ENCODE assay signal across 9 mouse cellular contexts in genomic region chr11:102228191-102228545, GRCm38 (mm10). TPM values are rescaled to one million over a fixed set of nuclear protein-coding genes. Genes with fewer than 3 reads are reported as not detected.
DNase-seq lines count a peak whose midpoint lies in the region; ATAC-seq and TF ChIP-seq lines count a peak whose summit lies in the region.
"Had no signal": no experiment of that assay in that cellular context is flagged by ENCODE, and none has a peak within 500 bp of the region (broad histone marks: within the 10 kb centered on the region; RNA-seq: fewer than 3 reads in every experiment).

No protein-coding gene starts in this region.

- ATAC-seq in kidney, embryonic 14.5 days (ENCODE audit: low FRiP score, low TSS enrichment): no peak
- ATAC-seq in embryonic facial prominence, embryonic 12.5 days (ENCODE audit: insufficient number of reproducible peaks, insufficient read depth, low FRiP score, low TSS enrichment): no peak
- 0 out of 2 replicates have a peak, but pooled peaks have one; percentile 1 for ATAC-seq in hindbrain, embryonic 16.5 days
- no peak for ATAC-seq in midbrain, postnatal 0 days (ENCODE audit: low FRiP score)

- 35% methylated on average over 9 of the region's 9 CpGs for WGBS in kidney, embryonic 14.5 days
- 31% methylated on average over 9 of the region's 9 CpGs for WGBS in embryonic facial prominence, embryonic 12.5 days
- 8% methylated on average over 9 of the region's 9 CpGs for WGBS in hindbrain, embryonic 16.5 days
- WGBS in midbrain, postnatal 0 days: 11% methylated on average over 9 of the region's 9 CpGs

- peak overlapping the region; percentile 18; the same call in 1 of the 2 replicates for H3K9ac ChIP-seq in kidney, embryonic 14.5 days (ENCODE audit: low read depth, low read length)
- 0 out of 2 replicates have a peak overlapping the region, but pooled peaks have one; percentile 15 for H3K9ac ChIP-seq in embryonic facial prominence, embryonic 12.5 days
- H3K9ac ChIP-seq in hindbrain, embryonic 16.5 days (ENCODE audit: low read depth, low read length): peak overlapping the region; percentile 58
- peak overlapping the region; percentile 94 for H3K9ac ChIP-seq in midbrain, postnatal 0 days (replicated peaks; ENCODE audit: low read length, poor library complexity, severe bottlenecking)

- H3K4me3 ChIP-seq in kidney, embryonic 14.5 days (ENCODE audit: low read length): peak overlapping the region; percentile 92
- H3K4me3 ChIP-seq in embryonic facial prominence, embryonic 12.5 days: peak overlapping the region; percentile 92
- peak overlapping the region; percentile 84 for H3K4me3 ChIP-seq in hindbrain, embryonic 16.5 days (ENCODE audit: low read length)
- peak overlapping the region; percentile 93 for H3K4me3 ChIP-seq in midbrain, postnatal 0 days (ENCODE audit: low read depth, low read length)

- peak overlapping the region; percentile 88 for H3K4me2 ChIP-seq in kidney, embryonic 14.5 days (replicated peaks; ENCODE audit: low read depth, low read length)
- H3K4me2 ChIP-seq in embryonic facial prominence, embryonic 12.5 days (replicated peaks): peak overlapping the region; percentile 87
- peak overlapping the region; percentile 63 for H3K4me2 ChIP-seq in hindbrain, embryonic 16.5 days (ENCODE audit: low read length)
- H3K4me2 ChIP-seq in midbrain, postnatal 0 days (ENCODE audit: low read depth, low read length, poor library complexity, severe bottlenecking): peak overlapping the region; percentile 78

- no peaks in the 10 kb centered on the region for H3K27me3 ChIP-seq in kidney, embryonic 14.5 days (ENCODE audit: control insufficient read depth, insufficient read depth, low read length)
- H3K27me3 ChIP-seq in embryonic facial prominence, embryonic 12.5 days: no peaks in the 10 kb centered on the region
- no peaks in the 10 kb centered on the region for H3K27me3 ChIP-seq in hindbrain, embryonic 16.5 days (replicated peaks; ENCODE audit: control insufficient read depth, insufficient read depth, low read length)
- H3K27me3 ChIP-seq in midbrain, postnatal 0 days (ENCODE audit: insufficient read depth, low read length): no peaks in the 10 kb centered on the region

- no peaks in the 10 kb centered on the region for H3K9me3 ChIP-seq in kidney, embryonic 14.5 days (ENCODE audit: control insufficient read depth, low read length)
- H3K9me3 ChIP-seq in embryonic facial prominence, embryonic 12.5 days: no peaks in the 10 kb centered on the region
- H3K9me3 ChIP-seq in hindbrain, embryonic 16.5 days (ENCODE audit: control insufficient read depth, low read length): no peaks in the 10 kb centered on the region
- H3K9me3 ChIP-seq in midbrain, postnatal 0 days (ENCODE audit: low read length): no peaks in the 10 kb centered on the region

- no peaks in the 10 kb centered on the region for H3K36me3 ChIP-seq in kidney, embryonic 14.5 days (ENCODE audit: control insufficient read depth, insufficient read depth, low read length)
- no peaks in the 10 kb centered on the region for H3K36me3 ChIP-seq in embryonic facial prominence, embryonic 12.5 days
- H3K36me3 ChIP-seq in hindbrain, embryonic 16.5 days (ENCODE audit: control insufficient read depth, insufficient read depth, low read length): no peaks in the 10 kb centered on the region
- H3K36me3 ChIP-seq in midbrain, postnatal 0 days (ENCODE audit: insufficient read depth, low read length): no peaks in the 10 kb centered on the region

- no peak for TF ChIP-seq CTCF in midbrain, postnatal 0 days (IDR thresholded peaks at IDR 0.05)

- H3K27ac ChIP-seq in kidney, embryonic 14.5 days (ENCODE audit: low read depth, low read length): no peak overlapping the region
- H3K27ac ChIP-seq in embryonic facial prominence, embryonic 12.5 days: 0 out of 2 replicates have a peak overlapping the region, but pooled peaks have one; percentile 30
- H3K27ac ChIP-seq in hindbrain, embryonic 16.5 days (ENCODE audit: low read depth, low read length): peak overlapping the region; percentile 9; the same call in 1 of the 2 replicates
- H3K27ac ChIP-seq in midbrain, postnatal 0 days (ENCODE audit: low read depth, low read length): 0 out of 2 replicates have a peak overlapping the region, but pooled peaks have one; percentile 7

- H3K4me1 ChIP-seq in kidney, embryonic 14.5 days (ENCODE audit: control insufficient read depth, insufficient read depth, low read length): peaks cover 28% of the 10 kb centered on the region
- peaks cover 49% of the 10 kb centered on the region for H3K4me1 ChIP-seq in embryonic facial prominence, embryonic 12.5 days
- H3K4me1 ChIP-seq in hindbrain, embryonic 16.5 days (ENCODE audit: control insufficient read depth, insufficient read depth, low read depth, low read length): peaks cover 49% of the 10 kb centered on the region
- H3K4me1 ChIP-seq in midbrain, postnatal 0 days (ENCODE audit: insufficient read depth, low read length): peaks cover 24% of the 10 kb centered on the region

- DNase-seq in kidney, adult 18-20 months: no peak
- no peak for DNase-seq in midbrain, postnatal 0 days (ENCODE audit: low spot score)
- DNase-seq in thymus, postnatal 25 days: no peak
- DNase-seq in right cerebral cortex, postnatal 4 days: no peak
- no peak for DNase-seq in thymus, adult 18-20 months
- DNase-seq: right cerebral cortex, postnatal 25 days had no signal

RNA-seq across cellular contexts. Expression of gene Hdac5, which starts 1.8 kb away (rescaled TPM):
- polyA plus RNA-seq in kidney, embryonic 14.5 days (2014; fragmentation: Nextera tagmentation; extraction: Ambion mirVana): 21.6 and 29.1 TPM in 2 replicates
- polyA plus RNA-seq in embryonic facial prominence, embryonic 12.5 days (2016; fragmentation: Nextera tagmentation; extraction: Ambion mirVana): 70.0 and 80.0 TPM in 2 replicates
- polyA plus RNA-seq in hindbrain, embryonic 16.5 days (2015; fragmentation: Nextera tagmentation; extraction: Ambion mirVana): 75.8 and 83.0 TPM in 2 replicates
- 183 and 263 TPM in 2 replicates for total RNA-seq in midbrain, postnatal 0 days (2014; rRNA removed)
- polyA plus RNA-seq in midbrain, postnatal 0 days (2015; fragmentation: Nextera tagmentation; extraction: Ambion mirVana): 61.9 and 65.9 TPM in 2 replicates

RNA-seq across cellular contexts. Expression of gene BC030867, which starts 20.5 kb away (rescaled TPM):
- 18.2 and 22.9 TPM in 2 replicates for polyA plus RNA-seq in kidney, embryonic 14.5 days (2014; fragmentation: Nextera tagmentation; extraction: Ambion mirVana)
- polyA plus RNA-seq in embryonic facial prominence, embryonic 12.5 days (2016; fragmentation: Nextera tagmentation; extraction: Ambion mirVana): 20.6 and 21.7 TPM in 2 replicates
- 2.9 and 3.6 TPM in 2 replicates for polyA plus RNA-seq in hindbrain, embryonic 16.5 days (2015; fragmentation: Nextera tagmentation; extraction: Ambion mirVana)
- 2.1 TPM in 2 replicates for total RNA-seq in midbrain, postnatal 0 days (2014; rRNA removed)
- polyA plus RNA-seq in midbrain, postnatal 0 days (2015; fragmentation: Nextera tagmentation; extraction: Ambion mirVana): 0.53 and 0.60 TPM in 2 replicates

RNA-seq across cellular contexts. Expression of gene G6pc3, which starts 38.7 kb away (rescaled TPM):
- 42.5 and 50.6 TPM in 2 replicates for polyA plus RNA-seq in kidney, embryonic 14.5 days (2014; fragmentation: Nextera tagmentation; extraction: Ambion mirVana)
- polyA plus RNA-seq in embryonic facial prominence, embryonic 12.5 days (2016; fragmentation: Nextera tagmentation; extraction: Ambion mirVana): 30.3 and 31.3 TPM in 2 replicates
- 44.3 and 45.9 TPM in 2 replicates for polyA plus RNA-seq in hindbrain, embryonic 16.5 days (2015; fragmentation: Nextera tagmentation; extraction: Ambion mirVana)
- total RNA-seq in midbrain, postnatal 0 days (2014; rRNA removed): 43.1 and 68.5 TPM in 2 replicates
- 42.0 and 48.7 TPM in 2 replicates for polyA plus RNA-seq in midbrain, postnatal 0 days (2015; fragmentation: Nextera tagmentation; extraction: Ambion mirVana)

RNA-seq across cellular contexts. Expression of gene Asb16, which starts 40.4 kb away (rescaled TPM):
- polyA plus RNA-seq in kidney, embryonic 14.5 days (2014; fragmentation: Nextera tagmentation; extraction: Ambion mirVana): 0.09 TPM in 1 of 2 replicates, not detected in the other
- polyA plus RNA-seq in embryonic facial prominence, embryonic 12.5 days (2016; fragmentation: Nextera tagmentation; extraction: Ambion mirVana): 0.10 and 0.18 TPM in 2 replicates
- 0.09 and 0.11 TPM in 2 replicates for polyA plus RNA-seq in hindbrain, embryonic 16.5 days (2015; fragmentation: Nextera tagmentation; extraction: Ambion mirVana)
- total RNA-seq in midbrain, postnatal 0 days (2014; rRNA removed): 2.3 and 2.5 TPM in 2 replicates
- polyA plus RNA-seq in midbrain, postnatal 0 days (2015; fragmentation: Nextera tagmentation; extraction: Ambion mirVana): 0.28 and 0.32 TPM in 2 replicates

RNA-seq across cellular contexts. Expression of gene Lsm12, which starts 43.1 kb away (rescaled TPM):
- 93.9 and 106 TPM in 2 replicates for polyA plus RNA-seq in kidney, embryonic 14.5 days (2014; fragmentation: Nextera tagmentation; extraction: Ambion mirVana)
- 104 and 108 TPM in 2 replicates for polyA plus RNA-seq in embryonic facial prominence, embryonic 12.5 days (2016; fragmentation: Nextera tagmentation; extraction: Ambion mirVana)
- polyA plus RNA-seq in hindbrain, embryonic 16.5 days (2015; fragmentation: Nextera tagmentation; extraction: Ambion mirVana): 99.0 and 116 TPM in 2 replicates
- 77.7 and 86.2 TPM in 2 replicates for total RNA-seq in midbrain, postnatal 0 days (2014; rRNA removed)
- polyA plus RNA-seq in midbrain, postnatal 0 days (2015; fragmentation: Nextera tagmentation; extraction: Ambion mirVana): 130 and 147 TPM in 2 replicates

Comparison
In these comparisons a context has a peak if more than half of its experiments do, and no peak if none do; other contexts are left out.
1. H3K9ac ChIP-seq: peak in every context shown above with its lines; median percentile 94 in midbrain, postnatal 0 days; 58 in hindbrain, embryonic 16.5 days; 18 in kidney, embryonic 14.5 days; 15 in embryonic facial prominence, embryonic 12.5 days.